Comparison of ENCODE assay signal across 9 mouse cellular contexts in genomic region chr10:80673690-80674089, GRCm38 (mm10). TPM values are rescaled to one million over a fixed set of nuclear protein-coding genes. Genes with fewer than 3 reads are reported as not detected.
A peak's percentile ranks its signal among the peaks of the same experiment; 100 is the strongest.
DNase-seq lines count a peak whose midpoint lies in the region; ATAC-seq and TF ChIP-seq lines count a peak whose summit lies in the region.
"Had no signal": no experiment of that assay in that cellular context is flagged by ENCODE, and none has a peak within 500 bp of the region (broad histone marks: within the 10 kb centered on the region; RNA-seq: fewer than 3 reads in every experiment).

No protein-coding gene starts in this region.

- WGBS in forebrain, embryonic 10.5 days = 91% methylated on average over 3 of the region's 3 CpGs
- 98% methylated on average over 3 of the region's 3 CpGs for WGBS in forebrain, embryonic 11.5 days
- WGBS in spleen, adult 2 months = 76% methylated on average over 3 of the region's 3 CpGs
- WGBS in liver, embryonic 12.5 days (ENCODE audit: insufficient replicate concordance) = 75% methylated on average over 3 of the region's 3 CpGs

- H3K4me3 ChIP-seq in forebrain, embryonic 10.5 days = peak overlapping the region; percentile 99
- H3K4me3 ChIP-seq in forebrain, embryonic 11.5 days (ENCODE audit: low read depth, low read length) = no peak overlapping the region
- no peak overlapping the region for H3K4me3 ChIP-seq in spleen, adult 2 months (ENCODE audit: extremely low read depth, insufficient read depth, insufficient read length)
- H3K4me3 ChIP-seq in liver, embryonic 12.5 days = peak overlapping the region; percentile 91

- TF ChIP-seq POLR2A in spleen, adult 2 months (IDR thresholded peaks at IDR 0.05; ENCODE audit: low read depth, low read length) = no peak

- peaks cover 60% of the 10 kb centered on the region for H3K4me1 ChIP-seq in forebrain, embryonic 10.5 days
- peaks cover 29% of the 10 kb centered on the region for H3K4me1 ChIP-seq in forebrain, embryonic 11.5 days (replicated peaks; ENCODE audit: control insufficient read depth, insufficient read depth, low read length)
- H3K4me1 ChIP-seq in spleen, adult 2 months (ENCODE audit: control insufficient read depth, insufficient read depth, insufficient read length) = peaks cover 62% of the 10 kb centered on the region
- peaks cover 74% of the 10 kb centered on the region for H3K4me1 ChIP-seq in liver, embryonic 12.5 days

- no peak for ATAC-seq in forebrain, embryonic 11.5 days (replicated peaks; ENCODE audit: low FRiP score)
- no peak for ATAC-seq in liver, embryonic 12.5 days

- H3K36me3 ChIP-seq in forebrain, embryonic 10.5 days (replicated peaks) = peaks cover 55% of the 10 kb centered on the region
- H3K36me3 ChIP-seq in forebrain, embryonic 11.5 days (ENCODE audit: control insufficient read depth, insufficient read depth, low read length) = peaks cover 14% of the 10 kb centered on the region; the same call in 1 of the 2 replicates
- H3K36me3 ChIP-seq in spleen, adult 2 months (ENCODE audit: control insufficient read depth, insufficient read depth, low read length) = peaks cover 48% of the 10 kb centered on the region
- H3K36me3 ChIP-seq in liver, embryonic 12.5 days = peaks cover 56% of the 10 kb centered on the region

- TF ChIP-seq CTCF in spleen, adult 2 months (IDR thresholded peaks at IDR 0.05; ENCODE audit: extremely low read depth, insufficient read depth, insufficient read length, insufficient replicate concordance) = no peak

- H3K4me2 ChIP-seq in forebrain, embryonic 11.5 days (ENCODE audit: low read depth, low read length, severe bottlenecking) = no peak overlapping the region
- peak overlapping the region; percentile 92 for H3K4me2 ChIP-seq in liver, embryonic 12.5 days

- H3K9ac ChIP-seq in forebrain, embryonic 11.5 days (ENCODE audit: low read length) = no peak overlapping the region
- H3K9ac ChIP-seq in liver, embryonic 12.5 days = peak overlapping the region; percentile 98

- no peak for DNase-seq in forebrain, embryonic 10.5 days (ENCODE audit: extremely low spot score, low spot score)
- no peak for DNase-seq in forebrain, embryonic 11.5 days (ENCODE audit: low spot score)
- no peak for DNase-seq in spleen, adult 2 months (ENCODE audit: low read depth in 1 of 2, low spot score in 2 of 2)
- no peak for DNase-seq in spleen, postnatal 14 days (ENCODE audit: low spot score in 2 of 2)
- DNase-seq in adrenal gland, adult 2 months = no peak
- DNase-seq in adrenal gland, postnatal 36 days = no peak
- DNase-seq in cerebellum, postnatal 10 days = no peak
- DNase-seq: right cerebral cortex, adult 18-20 months had no signal

- H3K27me3 ChIP-seq in forebrain, embryonic 10.5 days (ENCODE audit: poor library complexity, severe bottlenecking) = no peaks in the 10 kb centered on the region
- no peaks in the 10 kb centered on the region for H3K27me3 ChIP-seq in forebrain, embryonic 11.5 days (ENCODE audit: control insufficient read depth, insufficient read depth, low read length)
- H3K27me3 ChIP-seq in spleen, adult 2 months (ENCODE audit: control insufficient read depth, insufficient read depth, low read length) = no peaks in the 10 kb centered on the region
- H3K27me3 ChIP-seq in liver, embryonic 12.5 days (replicated peaks) = no peaks in the 10 kb centered on the region

- no peaks in the 10 kb centered on the region for H3K9me3 ChIP-seq in forebrain, embryonic 10.5 days
- no peaks in the 10 kb centered on the region for H3K9me3 ChIP-seq in forebrain, embryonic 11.5 days (ENCODE audit: control insufficient read depth, low read length)
- no peaks in the 10 kb centered on the region for H3K9me3 ChIP-seq in liver, embryonic 12.5 days (replicated peaks)

- H3K27ac ChIP-seq in forebrain, embryonic 10.5 days = peak overlapping the region; percentile 96
- no peak overlapping the region for H3K27ac ChIP-seq in forebrain, embryonic 11.5 days (ENCODE audit: low read depth, low read length)
- H3K27ac ChIP-seq in spleen, adult 2 months (ENCODE audit: insufficient read depth, low read length) = 0 out of 2 replicates have a peak overlapping the region, but pooled peaks have one; percentile 56
- peak overlapping the region; percentile 57 for H3K27ac ChIP-seq in liver, embryonic 12.5 days

RNA-seq across cellular contexts. Expression of gene Mknk2, which starts 4.2 kb away (rescaled TPM):
- polyA plus RNA-seq in forebrain, embryonic 10.5 days (2016; fragmentation: Nextera tagmentation; extraction: Ambion mirVana) = 91.0 and 100 TPM in 2 replicates
- 85.1 and 87.0 TPM in 2 replicates for polyA plus RNA-seq in forebrain, embryonic 11.5 days (2014; fragmentation: Nextera tagmentation; extraction: Ambion mirVana)
- 351 and 533 TPM in 2 replicates for polyA plus RNA-seq in spleen, adult 2 months (2012; rRNA removed)
- polyA plus RNA-seq in liver, embryonic 12.5 days (2016; fragmentation: Nextera tagmentation; extraction: Ambion mirVana) = 124 and 125 TPM in 2 replicates
- total RNA-seq in adrenal gland, adult 2 months (2021) = 100 to 1,000 TPM; 185 to 189 TPM
- 427 and 546 TPM in 2 replicates for polyA plus RNA-seq in adrenal gland, adult 2 months (2012; rRNA removed)
- total RNA-seq in adrenal gland, postnatal 36 days (2021) = 100 to 1,000 TPM; 178 to 198 TPM

RNA-seq across cellular contexts. Expression of gene Btbd2, which starts 16.8 kb away (rescaled TPM):
- polyA plus RNA-seq in forebrain, embryonic 10.5 days (2016; fragmentation: Nextera tagmentation; extraction: Ambion mirVana) = 71.6 and 78.1 TPM in 2 replicates
- 78.3 and 97.3 TPM in 2 replicates for polyA plus RNA-seq in forebrain, embryonic 11.5 days (2014; fragmentation: Nextera tagmentation; extraction: Ambion mirVana)
- polyA plus RNA-seq in spleen, adult 2 months (2012; rRNA removed) = 49.5 and 66.1 TPM in 2 replicates
- 26.0 and 27.3 TPM in 2 replicates for polyA plus RNA-seq in liver, embryonic 12.5 days (2016; fragmentation: Nextera tagmentation; extraction: Ambion mirVana)
- total RNA-seq in adrenal gland, adult 2 months (2021) = 10 to 100 TPM; 54.1 to 73.9 TPM
- 165 and 166 TPM in 2 replicates for polyA plus RNA-seq in adrenal gland, adult 2 months (2012; rRNA removed)
- total RNA-seq in adrenal gland, postnatal 36 days (2021) = 10 to 100 TPM; 61.7 to 71.2 TPM

RNA-seq across cellular contexts. Expression of gene Mob3a, which starts 28.1 kb away (rescaled TPM):
- 53.9 and 54.7 TPM in 2 replicates for polyA plus RNA-seq in forebrain, embryonic 10.5 days (2016; fragmentation: Nextera tagmentation; extraction: Ambion mirVana)
- 57.9 and 61.1 TPM in 2 replicates for polyA plus RNA-seq in forebrain, embryonic 11.5 days (2014; fragmentation: Nextera tagmentation; extraction: Ambion mirVana)
- 130 and 156 TPM in 2 replicates for polyA plus RNA-seq in spleen, adult 2 months (2012; rRNA removed)
- polyA plus RNA-seq in liver, embryonic 12.5 days (2016; fragmentation: Nextera tagmentation; extraction: Ambion mirVana) = 43.9 and 45.3 TPM in 2 replicates
- 10 to 100 TPM; 18.0 to 19.4 TPM for total RNA-seq in adrenal gland, adult 2 months (2021)
- 22.5 and 27.1 TPM in 2 replicates for polyA plus RNA-seq in adrenal gland, adult 2 months (2012; rRNA removed)
- 10 to 100 TPM; 19.4 to 20.1 TPM for total RNA-seq in adrenal gland, postnatal 36 days (2021)

RNA-seq across cellular contexts. Expression of gene Izumo4, which starts 28.3 kb away (rescaled TPM):
- polyA plus RNA-seq in forebrain, embryonic 10.5 days (2016; fragmentation: Nextera tagmentation; extraction: Ambion mirVana) = 7.7 and 10.9 TPM in 2 replicates
- 4.8 and 7.2 TPM in 2 replicates for polyA plus RNA-seq in forebrain, embryonic 11.5 days (2014; fragmentation: Nextera tagmentation; extraction: Ambion mirVana)
- 49.0 and 60.8 TPM in 2 replicates for polyA plus RNA-seq in spleen, adult 2 months (2012; rRNA removed)
- polyA plus RNA-seq in liver, embryonic 12.5 days (2016; fragmentation: Nextera tagmentation; extraction: Ambion mirVana) = 10.1 and 10.6 TPM in 2 replicates
- total RNA-seq in adrenal gland, adult 2 months (2021) = 10 to 100 TPM; 13.2 to 21.2 TPM
- polyA plus RNA-seq in adrenal gland, adult 2 months (2012; rRNA removed) = 73.3 and 74.3 TPM in 2 replicates
- 10 to 100 TPM in 1 of 2 experiments, 1 to 10 TPM in 1; 9.9 to 16.6 TPM for total RNA-seq in adrenal gland, postnatal 36 days (2021)

RNA-seq across cellular contexts. Expression of gene Csnk1g2, which starts 51.1 kb away (rescaled TPM):
- 123 and 133 TPM in 2 replicates for polyA plus RNA-seq in forebrain, embryonic 10.5 days (2016; fragmentation: Nextera tagmentation; extraction: Ambion mirVana)
- 134 TPM in 2 replicates for polyA plus RNA-seq in forebrain, embryonic 11.5 days (2014; fragmentation: Nextera tagmentation; extraction: Ambion mirVana)
- 206 and 283 TPM in 2 replicates for polyA plus RNA-seq in spleen, adult 2 months (2012; rRNA removed)
- polyA plus RNA-seq in liver, embryonic 12.5 days (2016; fragmentation: Nextera tagmentation; extraction: Ambion mirVana) = 106 TPM in 2 replicates
- 100 to 1,000 TPM; 110 to 133 TPM for total RNA-seq in adrenal gland, adult 2 months (2021)
- polyA plus RNA-seq in adrenal gland, adult 2 months (2012; rRNA removed) = 241 and 255 TPM in 2 replicates
- total RNA-seq in adrenal gland, postnatal 36 days (2021) = 100 to 1,000 TPM; 129 to 135 TPM

Comparison
In these comparisons a context has a peak if more than half of its experiments do, and no peak if none do; other contexts are left out.
1. H3K4me3 ChIP-seq: peak in forebrain, embryonic 10.5 days (single experiment) and liver, embryonic 12.5 days (single experiment); none in forebrain, embryonic 11.5 days (single experiment) and spleen, adult 2 months (single experiment).